Mouse (Mus musculus): ENCODE results near the gene Zfp746.

DNA sequence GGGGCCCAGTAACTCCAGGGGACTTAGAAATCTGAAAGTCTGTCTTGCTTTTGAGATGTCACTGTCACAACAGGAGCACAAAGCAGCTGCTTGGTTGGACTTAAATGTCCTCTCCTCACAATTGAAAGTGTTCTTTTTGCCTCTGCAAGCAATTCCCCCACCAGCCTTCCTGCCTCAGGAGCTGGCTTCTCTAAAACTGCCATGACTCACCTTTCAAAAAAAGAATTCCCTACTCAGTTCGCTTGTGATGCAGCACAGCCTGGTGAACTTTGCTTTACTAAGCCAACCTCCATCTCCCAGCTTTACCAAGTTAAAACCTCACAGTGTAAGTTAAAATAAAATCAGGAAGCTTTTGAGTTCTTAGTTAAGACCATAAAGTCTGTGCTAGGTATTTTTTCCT, 64.7 kb downstream of the Zfp746 start:
- no peak for TF ChIP-seq CTCF (IDR thresholded peaks at IDR 0.05; ENCODE audit: low read depth)
- no peak for TF ChIP-seq EP300 (optimal IDR thresholded peaks at IDR 0.05)
